Mouse (Mus musculus) thymus, postnatal 4 days (tissue): ENCODE measurements around the gene B3gnt9.
"Not testable (repeated sequence)": the region's sequence is repeated elsewhere in the genome, so short reads cannot be mapped to it uniquely, and the experiment has no call there.

ENCODE experiments used
- DNase-seq: peaks from one replicate; pipeline ENCODE4 v3.0.0; 2021

Gene B3gnt9

DNA sequence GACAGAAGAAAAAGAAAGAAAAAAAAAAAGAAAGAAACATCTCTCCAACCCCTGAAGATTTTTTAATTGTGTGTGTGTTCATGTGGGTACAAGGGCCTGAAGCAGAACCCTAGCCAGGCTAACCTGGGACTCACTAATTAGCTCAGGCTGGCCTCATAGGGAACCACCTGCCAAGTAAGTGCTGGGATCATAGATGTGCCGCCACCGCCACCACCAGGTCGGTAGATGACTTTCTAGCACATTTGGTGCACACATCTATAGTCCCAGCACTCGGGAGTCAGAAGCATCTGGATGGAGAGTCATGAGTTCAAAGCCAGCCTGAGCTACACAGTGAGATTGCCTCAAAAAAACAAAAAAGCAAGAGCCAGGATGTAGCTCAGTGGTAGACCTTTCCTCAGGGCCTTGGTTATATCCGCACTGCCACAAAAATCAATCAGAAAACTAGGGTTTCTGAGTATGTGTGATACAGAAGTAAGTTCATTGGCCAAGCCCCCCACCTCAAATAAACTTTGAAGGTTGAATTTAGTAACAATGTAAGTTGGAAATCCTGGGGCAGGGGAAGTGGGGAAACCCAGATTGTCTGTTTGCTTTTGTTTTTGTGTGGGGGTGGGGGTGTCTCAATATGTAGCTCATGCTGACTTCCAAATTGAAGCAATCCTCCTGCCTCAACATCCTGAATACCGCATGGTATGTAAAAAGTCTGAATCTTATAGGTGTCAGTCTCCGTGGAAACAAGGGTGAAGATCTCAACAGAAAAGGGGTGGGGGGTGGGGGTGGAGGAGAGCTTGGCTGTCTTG lies 2.6 kb upstream of the B3gnt9 start:
- DNase-seq, result no peak

DNA sequence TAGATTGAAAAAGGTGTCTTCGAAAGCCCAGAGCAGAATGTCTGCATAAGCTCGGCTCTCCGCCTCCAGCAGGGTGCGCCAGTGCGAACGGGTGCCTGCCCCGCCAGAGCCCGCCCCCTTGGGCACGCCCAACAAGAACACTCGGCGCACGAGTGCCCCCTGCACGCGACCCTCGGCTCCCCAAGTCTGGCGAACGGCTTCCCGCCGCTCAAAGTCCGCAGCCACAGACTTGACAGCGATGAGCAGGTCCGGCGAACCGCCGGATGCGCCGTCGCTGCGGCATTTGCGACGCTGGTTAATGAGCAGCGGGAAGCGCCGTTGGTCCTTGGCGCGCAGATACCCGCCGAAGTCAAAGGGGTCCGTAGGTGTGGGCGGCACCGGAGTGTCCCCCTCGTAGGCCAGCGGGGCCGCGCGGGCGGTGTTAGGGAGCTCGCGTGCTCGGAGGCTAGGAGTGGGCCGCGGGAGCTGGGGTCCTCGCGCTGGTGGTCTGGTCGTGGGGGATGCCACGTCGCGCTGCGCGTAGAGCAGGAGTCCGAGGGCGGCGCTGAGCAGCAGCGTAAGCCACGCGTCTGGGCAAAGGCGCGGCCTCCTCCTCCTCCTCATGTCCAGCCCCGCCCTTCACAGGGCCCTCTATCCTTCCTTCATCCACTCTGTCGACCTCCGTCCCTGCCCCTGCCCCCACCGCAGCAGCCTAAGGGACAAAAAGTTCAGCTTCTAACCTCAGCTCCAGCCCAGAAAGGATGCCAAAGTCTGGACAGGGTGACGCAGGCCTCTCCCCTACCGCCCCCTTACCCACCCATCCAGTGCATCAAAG lies 594 bp downstream of the B3gnt9 start:
- DNase-seq, result peak; percentile 100

- peak; percentile 47 for DNase-seq
Observed at GRCm38 (mm10) chr8:105253766-105254151, 1.2 kb downstream of the B3gnt9 start.

DNA sequence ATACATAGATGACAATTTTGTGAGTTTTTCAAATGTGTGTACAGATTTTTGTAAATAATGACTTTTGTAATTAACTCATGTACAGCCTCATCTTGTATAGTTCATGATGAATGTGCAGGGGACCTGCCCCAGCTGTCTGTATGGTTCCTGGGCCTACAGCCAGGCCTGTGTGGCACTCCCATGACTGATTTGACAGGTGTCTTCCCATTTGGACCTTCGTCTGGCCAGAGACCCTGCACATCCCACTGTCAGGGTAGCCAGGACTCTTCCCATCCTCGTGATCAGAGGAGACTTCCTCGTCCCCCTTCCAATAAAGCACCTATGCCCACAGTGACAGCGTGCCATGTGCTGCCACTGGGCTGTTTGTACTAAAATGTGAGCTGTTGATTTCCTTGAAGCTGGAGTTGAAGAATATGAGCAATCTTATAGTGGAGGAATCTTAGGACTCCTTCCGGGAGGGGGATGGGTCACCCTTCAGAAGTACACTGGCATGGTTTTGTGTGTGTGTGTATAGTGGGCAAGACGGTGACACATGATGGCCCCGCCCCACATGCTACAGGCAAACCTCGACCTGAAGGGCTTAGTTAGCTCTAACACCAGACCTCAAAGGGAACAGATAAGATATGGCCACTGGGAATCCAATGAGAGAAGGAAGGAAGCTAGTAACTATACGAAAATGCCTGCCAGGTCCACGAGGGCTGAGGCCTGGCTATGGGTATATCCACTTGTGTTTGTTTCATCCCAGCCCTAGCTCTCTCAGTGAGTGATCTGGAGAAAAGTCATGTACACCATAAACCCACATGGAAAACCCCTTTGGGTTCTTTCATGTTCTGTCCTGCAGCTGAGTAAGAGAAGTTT lies 2.0 kb downstream of the B3gnt9 start:
- no peak for DNase-seq

DNA sequence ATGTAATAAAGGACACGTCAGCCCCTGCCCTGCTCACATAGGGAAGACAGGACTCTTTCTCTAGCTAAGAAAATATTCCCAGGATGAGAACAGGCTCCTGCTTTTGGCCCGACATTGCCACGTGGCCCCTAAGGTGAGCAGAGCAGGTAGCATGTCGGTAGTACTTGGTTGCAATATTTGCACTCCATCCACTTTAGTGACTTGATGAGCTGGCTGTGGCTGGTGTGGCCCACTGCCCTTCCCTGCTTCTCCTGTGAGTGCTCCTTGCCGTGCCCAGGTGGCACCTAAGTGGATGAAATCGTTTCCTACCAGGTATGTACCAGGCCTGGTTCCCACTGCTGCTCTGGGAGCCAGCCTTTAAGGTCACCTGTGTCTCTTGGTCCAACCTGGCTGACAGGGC lies 3.0 kb downstream of the B3gnt9 start:
- DNase-seq, result no peak

DNA sequence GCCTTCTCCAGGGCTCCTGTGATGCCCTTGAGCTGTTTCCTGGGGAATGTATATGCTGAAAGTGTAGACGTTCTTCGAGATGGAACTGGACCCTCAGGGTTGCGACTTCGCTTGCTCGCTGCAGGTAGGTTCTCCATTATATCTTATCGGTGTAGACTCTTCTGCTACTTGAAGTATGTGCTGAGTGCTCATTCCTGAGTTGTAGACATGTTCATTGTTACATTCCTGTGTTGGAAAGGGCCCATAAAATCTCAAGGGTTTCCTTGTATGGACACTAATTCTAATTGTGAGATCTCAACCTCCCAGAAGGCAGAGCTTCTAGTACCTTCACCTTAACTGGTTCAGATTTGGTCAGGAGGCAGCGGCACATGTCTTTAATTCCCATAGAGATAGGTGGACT lies 13.9 kb downstream of the B3gnt9 start:
- DNase-seq, result no peak

- no peak for DNase-seq
Observed at GRCm38 (mm10) chr8:105237442-105238142, 17.4 kb downstream of the B3gnt9 start.

GRCm38 (mm10) chr8:105235206-105235605 lies 19.7 kb downstream of the B3gnt9 start:
- DNase-seq, result no peak

- DNase-seq, result no peak
Observed at GRCm38 (mm10) chr8:105233126-105233935, 21.6 kb downstream of the B3gnt9 start.

GRCm38 (mm10) chr8:105232321-105232693 lies 22.6 kb downstream of the B3gnt9 start:
- not testable (repeated sequence) for DNase-seq

GRCm38 (mm10) chr8:105231503-105232320 lies 23.2 kb downstream of the B3gnt9 start:
- DNase-seq, result no peak

- DNase-seq, result no peak
Observed at GRCm38 (mm10) chr8:105225917-105226316, 29.0 kb downstream of the B3gnt9 start.

GRCm38 (mm10) chr8:105225272-105225593 lies 29.7 kb downstream of the B3gnt9 start:
- no peak for DNase-seq

DNA sequence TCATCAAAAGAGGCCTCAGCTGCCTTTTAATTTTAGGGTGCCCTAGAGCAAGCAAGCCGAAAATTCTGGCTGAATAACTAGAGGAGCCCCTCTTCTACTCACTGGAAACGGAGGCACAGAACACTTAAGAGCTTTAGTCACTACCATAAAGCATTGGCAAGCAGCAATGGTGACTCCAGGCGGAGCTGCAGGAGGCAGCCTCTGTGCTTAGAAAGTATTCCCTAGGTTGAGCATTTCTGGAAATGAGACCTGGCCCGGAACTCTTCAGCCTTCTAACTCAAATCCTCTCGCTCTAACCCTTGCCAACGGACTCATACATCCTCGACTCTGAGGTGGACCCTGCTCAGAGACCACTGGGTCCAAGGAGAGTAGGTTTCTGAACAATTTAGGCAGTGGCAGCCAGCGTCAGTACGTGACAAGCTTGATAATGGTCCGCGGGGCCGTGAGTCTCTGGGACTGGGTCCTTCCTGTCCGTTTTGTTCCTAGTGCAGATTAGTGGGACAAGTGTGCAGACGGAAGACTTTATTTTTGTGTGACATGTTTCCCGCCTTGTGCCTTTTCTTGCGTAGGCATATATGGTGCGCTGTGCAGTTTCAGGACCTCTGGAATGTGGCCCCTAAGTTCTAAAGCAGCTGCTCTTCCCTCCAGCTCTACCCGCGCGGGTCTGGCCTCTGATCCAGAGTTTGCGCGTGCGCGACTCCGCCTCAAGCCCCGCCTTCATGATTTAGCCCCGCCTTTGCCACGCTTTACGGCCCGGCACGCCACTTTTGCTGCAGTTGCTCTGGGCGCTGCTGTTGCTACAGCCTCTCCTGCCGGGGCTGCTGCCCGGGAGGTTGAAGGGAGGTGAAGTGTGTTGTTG lies 30.3 kb downstream of the B3gnt9 start, which contains the start of gene D230025D16Rik:
D230025D16Rik (plus strand) TSS at position 733 of the 859 bp plus-strand sequence.
- DNase-seq, result peak; percentile 98

DNA sequence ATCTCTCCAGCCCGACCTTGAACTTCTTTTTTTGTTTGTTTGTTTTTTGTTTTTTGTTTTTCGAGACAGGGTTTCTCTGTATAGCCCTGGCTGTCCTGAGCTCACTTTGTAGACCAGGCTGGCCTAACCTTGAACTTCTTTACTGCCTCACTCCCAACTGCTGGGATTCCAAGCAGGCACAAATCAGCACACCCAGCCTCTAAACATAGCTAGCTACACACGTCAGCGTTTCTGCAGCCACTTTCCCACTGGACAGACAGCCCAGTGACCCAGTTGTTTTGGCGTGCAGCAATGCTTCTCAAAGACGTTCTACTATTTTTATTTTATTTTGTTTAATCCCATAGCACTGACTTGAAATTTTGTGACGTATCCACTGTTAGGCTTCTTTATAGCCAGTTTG lies 31.1 kb downstream of the B3gnt9 start:
- DNase-seq, result no peak

DNA sequence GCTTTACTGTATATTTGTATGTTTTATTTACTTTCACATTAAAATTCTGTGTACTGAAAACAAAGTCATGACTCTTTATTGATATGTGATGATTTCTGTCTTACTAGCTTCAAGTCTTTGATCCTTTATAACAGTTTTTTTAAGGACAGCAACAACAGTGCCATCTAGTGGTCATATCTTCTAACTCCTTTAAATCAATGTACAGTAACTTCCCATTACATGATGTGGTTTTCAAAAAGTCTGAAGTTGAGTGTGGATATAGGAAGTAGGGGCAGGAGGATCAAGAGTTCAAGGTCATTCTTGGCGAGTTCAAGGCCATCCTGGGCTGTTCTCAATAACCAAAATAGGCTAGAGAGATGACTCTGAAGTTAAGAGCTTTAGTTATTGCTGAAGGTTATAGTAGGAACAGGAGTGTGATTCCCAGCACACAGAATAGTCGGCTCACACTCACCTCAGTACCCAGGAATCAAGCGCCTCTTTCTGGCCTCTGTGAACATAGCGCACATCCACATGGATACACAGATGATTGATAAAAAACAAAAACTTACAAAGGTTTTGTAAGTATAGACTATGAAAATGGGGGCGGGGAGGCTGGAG lies 36.9 kb downstream of the B3gnt9 start:
- DNase-seq, result no peak

GRCm38 (mm10) chr8:105214104-105214503 lies 40.8 kb downstream of the B3gnt9 start:
- DNase-seq, result no peak

GRCm38 (mm10) chr8:105209153-105210110 lies 45.5 kb downstream of the B3gnt9 start:
- no peak for DNase-seq
